Mouse (Mus musculus): ENCODE results near the gene Atm. TPM values are rescaled to one million over a fixed set of nuclear protein-coding genes. Genes with fewer than 3 reads are reported as not detected.

Atm gene
- polyA plus RNA-seq, 1 experiment from 2014 or later, result 10.5 TPM

- no peak overlapping the region for H3K27ac ChIP-seq
- 85% methylated on average over 9 of the region's 9 CpGs for WGBS
- ATAC-seq (replicated peaks), result no peak
- H3K27me3 ChIP-seq (replicated peaks), result no peaks in the 10 kb centered on the region
- no peaks in the 10 kb centered on the region for H3K9me3 ChIP-seq
- H3K9ac ChIP-seq, result no peak overlapping the region
- no peaks in the 10 kb centered on the region for H3K4me1 ChIP-seq
- no peak overlapping the region for H3K4me2 ChIP-seq
- no peak overlapping the region for H3K4me3 ChIP-seq
- peaks cover 4% of the 10 kb centered on the region; the same call in 1 of the 2 replicates for H3K36me3 ChIP-seq (replicated peaks)
Observed at GRCm38 (mm10) chr9:53472806-53473518, 63.6 kb downstream of the Atm start.

DNA sequence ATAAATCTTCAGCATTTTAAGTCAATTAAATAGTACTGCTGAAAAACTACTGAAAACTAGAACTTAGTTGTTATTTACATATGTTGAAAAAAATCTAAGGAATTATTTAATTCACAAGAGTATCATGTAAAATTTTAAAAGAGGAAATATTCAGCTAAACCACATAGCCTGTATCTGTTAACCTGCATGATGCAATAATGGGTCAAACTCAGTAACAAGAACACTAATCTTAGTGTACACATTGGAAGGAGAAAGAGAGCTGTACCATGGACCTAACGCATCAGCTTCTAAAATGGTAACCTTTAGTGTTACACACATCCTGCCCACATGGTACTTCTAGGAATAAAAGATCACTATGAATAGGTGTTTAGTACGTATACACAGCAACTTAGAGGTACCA is 84.5 kb downstream of the Atm start:
- Histone ChIP-seq H3K36me3 (replicated peaks) (peaks cover 16% of the 10 kb centered on the region; the same call in 1 of the 2 replicates), H3K9ac (no peak overlapping the region), H3K4me2 (no peak overlapping the region), H3K9me3 (no peaks in the 10 kb centered on the region), H3K4me3 (no peak overlapping the region), H3K4me1 (no peaks in the 10 kb centered on the region), H3K27me3 (replicated peaks) (no peaks in the 10 kb centered on the region), H3K27ac (no peak overlapping the region)
- 97% methylated on average over 2 of the region's 2 CpGs for WGBS
- no peak for ATAC-seq (replicated peaks)

DNA sequence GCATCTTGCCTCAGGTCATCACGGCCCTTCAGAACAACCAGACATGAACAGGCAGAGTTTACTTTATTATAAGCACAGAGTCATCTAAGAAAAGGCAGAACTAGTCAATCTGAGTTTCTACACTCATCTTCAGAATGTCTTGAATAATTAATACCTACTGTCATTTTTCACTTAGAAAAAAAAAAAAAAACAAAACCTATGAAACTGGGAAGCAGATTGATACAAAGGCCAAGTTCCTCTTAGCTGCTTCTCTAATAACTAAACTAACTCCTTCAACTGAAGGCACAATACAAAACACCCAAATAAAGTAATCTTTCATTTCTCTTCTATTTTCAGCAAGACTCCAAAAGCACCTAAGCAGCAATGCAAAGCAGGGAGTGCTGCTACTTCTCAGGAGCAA is 85.9 kb downstream of the Atm start:
- H3K36me3 ChIP-seq (replicated peaks), result peaks cover 20% of the 10 kb centered on the region; the same call in 1 of the 2 replicates
- no peaks in the 10 kb centered on the region for H3K9me3 ChIP-seq

GRCm38 (mm10) chr9:53435830-53436570 is 100.5 kb downstream of the Atm start:
- Histone ChIP-seq H3K9ac (no peak overlapping the region), H3K4me3 (no peak overlapping the region), H3K9me3 (no peaks in the 10 kb centered on the region), H3K4me2 (no peak overlapping the region), H3K27ac (no peak overlapping the region), H3K27me3 (replicated peaks) (no peaks in the 10 kb centered on the region), H3K36me3 (replicated peaks) (peaks cover 14% of the 10 kb centered on the region; the same call in 1 of the 2 replicates), H3K4me1 (no peaks in the 10 kb centered on the region)
- no peak for ATAC-seq (replicated peaks)
- WGBS, result 96% methylated on average over 14 of the region's 14 CpGs

More for the DNA sequence above, 85.9 kb downstream of the Atm start:
- no peak overlapping the region for H3K4me3 ChIP-seq
- H3K27ac ChIP-seq, result no peak overlapping the region
- H3K9ac ChIP-seq, result no peak overlapping the region
- H3K4me1 ChIP-seq, result no peaks in the 10 kb centered on the region
- H3K27me3 ChIP-seq (replicated peaks), result no peaks in the 10 kb centered on the region
- H3K4me2 ChIP-seq, result no peak overlapping the region
- 95% methylated on average over 1 of the region's 1 CpGs for WGBS
- no peak for ATAC-seq (replicated peaks)

DNA sequence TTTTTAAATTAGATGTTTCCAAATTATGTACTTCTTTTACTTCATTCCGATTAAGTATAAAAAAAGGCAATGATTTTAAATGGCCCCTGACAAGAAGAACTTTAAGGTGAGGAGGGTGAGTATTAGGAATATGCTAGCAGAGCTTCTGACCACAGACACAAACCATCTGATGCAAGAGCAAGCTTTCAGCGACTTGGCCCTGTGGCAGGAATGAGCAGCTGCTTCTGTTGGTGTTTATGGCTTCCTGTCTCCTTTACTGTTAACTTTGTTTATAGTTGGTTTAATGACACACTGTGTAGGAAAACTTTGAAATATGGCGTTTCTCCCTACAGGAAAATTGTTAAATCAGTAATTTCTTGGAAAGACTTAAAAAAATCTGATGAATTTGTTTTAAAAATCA is 108.9 kb downstream of the Atm start:
- no peak overlapping the region for H3K27ac ChIP-seq
- no peak overlapping the region for H3K4me3 ChIP-seq
- no peaks in the 10 kb centered on the region for H3K36me3 ChIP-seq (replicated peaks)
- no peak for ATAC-seq (replicated peaks)
- H3K4me2 ChIP-seq, result no peak overlapping the region
- no peaks in the 10 kb centered on the region for H3K4me1 ChIP-seq
- no peak overlapping the region for H3K9ac ChIP-seq
- H3K27me3 ChIP-seq (replicated peaks), result no peaks in the 10 kb centered on the region
- WGBS, result 84% methylated on average over 3 of the region's 3 CpGs
- no peaks in the 10 kb centered on the region for H3K9me3 ChIP-seq

DNA sequence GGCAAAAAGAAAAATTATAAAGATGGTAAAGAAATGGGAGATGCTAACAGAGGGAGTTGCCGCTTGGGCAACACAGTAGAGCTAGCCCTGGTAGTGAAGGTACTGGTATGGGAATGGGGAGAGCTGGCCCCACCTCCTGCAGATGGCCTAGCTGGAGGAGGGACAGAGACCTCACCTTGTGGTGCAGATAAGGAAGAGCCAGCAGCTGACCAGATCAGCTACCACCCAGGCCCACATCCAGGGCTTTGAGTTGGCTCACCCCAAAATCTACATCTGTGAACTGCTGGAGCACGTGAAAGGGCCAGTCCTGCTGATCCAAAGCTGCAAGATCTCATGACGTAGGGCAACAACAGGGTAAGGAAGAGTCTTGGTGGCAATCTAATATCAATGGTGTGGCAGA is 109.8 kb downstream of the Atm start:
- Histone ChIP-seq H3K27me3 (replicated peaks) (no peaks in the 10 kb centered on the region), H3K4me1 (no peaks in the 10 kb centered on the region), H3K4me3 (no peak overlapping the region), H3K9ac (no peak overlapping the region), H3K36me3 (replicated peaks) (no peaks in the 10 kb centered on the region), H3K4me2 (no peak overlapping the region), H3K9me3 (no peaks in the 10 kb centered on the region), H3K27ac (no peak overlapping the region)
- WGBS, result 96% methylated on average over 3 of the region's 3 CpGs
- no peak for ATAC-seq (replicated peaks)

DNA sequence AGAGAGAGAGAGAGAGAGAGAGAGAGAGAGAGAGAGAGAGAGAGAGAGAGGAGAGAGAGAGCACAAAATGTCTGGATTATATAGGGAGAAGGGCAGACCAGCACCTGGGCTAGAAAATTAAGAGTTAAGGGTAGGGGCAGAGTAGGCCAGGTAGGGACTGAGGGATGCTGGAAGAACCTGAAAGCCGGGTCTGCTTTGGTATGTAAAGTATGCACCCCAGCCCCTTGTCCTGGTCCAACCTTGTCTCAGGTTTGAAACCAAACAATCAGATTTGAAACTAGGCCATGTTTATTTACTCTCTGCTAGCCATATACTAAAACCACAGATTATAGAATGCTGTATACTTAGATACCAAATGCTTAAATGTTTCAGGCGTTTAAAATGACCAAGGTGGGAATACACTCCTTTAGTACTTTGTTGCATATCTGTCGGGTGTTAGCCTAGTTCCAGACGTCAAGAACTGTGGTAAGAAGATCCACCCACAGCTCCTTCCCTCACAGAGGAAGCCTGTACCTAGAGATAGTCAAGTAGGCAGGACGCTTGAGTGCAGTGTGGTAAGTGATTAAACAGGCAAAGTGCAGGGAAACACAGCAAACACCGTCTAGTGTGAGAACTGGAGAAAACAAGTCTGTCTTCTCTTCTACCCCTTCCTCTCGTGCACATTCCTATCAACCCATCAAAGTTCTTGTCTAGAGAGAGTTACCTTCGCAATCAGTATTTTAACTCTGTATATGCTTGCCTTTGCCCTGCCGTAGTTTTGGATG is 114.2 kb downstream of the Atm start:
- no peak overlapping the region for H3K27ac ChIP-seq
- H3K4me3 ChIP-seq, result no peak overlapping the region
- no peaks in the 10 kb centered on the region for H3K36me3 ChIP-seq (replicated peaks)
- no peaks in the 10 kb centered on the region for H3K27me3 ChIP-seq (replicated peaks)
- H3K4me1 ChIP-seq, result no peaks in the 10 kb centered on the region
- no peak overlapping the region for H3K4me2 ChIP-seq
- H3K9me3 ChIP-seq, result no peaks in the 10 kb centered on the region
- no peak overlapping the region for H3K9ac ChIP-seq
- WGBS, result 80% methylated on average over 9 of the region's 9 CpGs
- no peak for ATAC-seq (replicated peaks)

- H3K36me3 ChIP-seq (replicated peaks), result no peaks in the 10 kb centered on the region
- peaks cover 16% of the 10 kb centered on the region for H3K4me1 ChIP-seq
- no peaks in the 10 kb centered on the region for H3K9me3 ChIP-seq
- no peak overlapping the region for H3K4me3 ChIP-seq
- no peaks in the 10 kb centered on the region for H3K27me3 ChIP-seq (replicated peaks)
- no peak overlapping the region for H3K27ac ChIP-seq
- no peak for ATAC-seq (replicated peaks)
- H3K9ac ChIP-seq, result no peak overlapping the region
- 92% methylated on average over 3 of the region's 3 CpGs for WGBS
- H3K4me2 ChIP-seq, result no peak overlapping the region
Observed at GRCm38 (mm10) chr9:53409427-53409826, 127.1 kb downstream of the Atm start.

GRCm38 (mm10) chr9:53408953-53409361 is 127.6 kb downstream of the Atm start:
- H3K36me3 ChIP-seq (replicated peaks), result no peaks in the 10 kb centered on the region
- 88% methylated on average over 2 of the region's 2 CpGs for WGBS
- no peaks in the 10 kb centered on the region for H3K27me3 ChIP-seq (replicated peaks)
- no peak overlapping the region for H3K4me3 ChIP-seq
- no peak for ATAC-seq (replicated peaks)
- no peak overlapping the region for H3K9ac ChIP-seq
- H3K4me1 ChIP-seq, result peaks cover 18% of the 10 kb centered on the region
- H3K9me3 ChIP-seq, result no peaks in the 10 kb centered on the region
- H3K4me2 ChIP-seq, result no peak overlapping the region
- H3K27ac ChIP-seq, result no peak overlapping the region

DNA sequence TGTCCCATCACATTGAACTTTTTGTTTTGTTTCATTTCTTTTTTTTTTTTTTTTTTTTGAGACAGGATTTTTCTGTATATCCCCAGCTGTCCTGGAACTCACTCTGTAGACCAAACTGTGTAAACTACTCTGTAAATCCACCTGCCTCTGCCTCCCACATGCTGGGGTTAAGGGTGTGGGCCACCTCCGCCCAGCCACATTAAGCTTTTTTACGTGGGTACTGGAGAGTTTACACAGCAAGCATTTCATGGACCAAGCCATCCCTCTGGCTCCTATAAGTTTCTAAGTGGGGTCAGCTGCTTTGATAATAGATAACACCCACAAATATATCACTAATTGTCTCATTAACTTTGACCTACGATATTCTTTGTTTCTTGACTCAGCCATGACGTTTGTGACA is 128.0 kb downstream of the Atm start:
- Histone ChIP-seq H3K9me3 (no peaks in the 10 kb centered on the region), H3K4me1 (peaks cover 18% of the 10 kb centered on the region), H3K27me3 (replicated peaks) (no peaks in the 10 kb centered on the region), H3K9ac (no peak overlapping the region), H3K27ac (no peak overlapping the region), H3K36me3 (replicated peaks) (no peaks in the 10 kb centered on the region), H3K4me3 (no peak overlapping the region), H3K4me2 (no peak overlapping the region)
- WGBS, result 87% methylated on average over 4 of the region's 4 CpGs
- ATAC-seq (replicated peaks), result no peak

GRCm38 (mm10) chr9:53404753-53405722 is 131.5 kb downstream of the Atm start:
- ATAC-seq (replicated peaks), result peak; percentile 97
- Histone ChIP-seq H3K9ac (peak overlapping the region; percentile 44), H3K4me1 (peaks cover 22% of the 10 kb centered on the region), H3K4me2 (peak overlapping the region; percentile 56), H3K4me3 (peak overlapping the region; percentile 42), H3K27ac (peak overlapping the region; percentile 94), H3K27me3 (replicated peaks) (no peaks in the 10 kb centered on the region), H3K36me3 (replicated peaks) (no peaks in the 10 kb centered on the region), H3K9me3 (no peaks in the 10 kb centered on the region)
- 16% methylated on average over 21 of the region's 21 CpGs for WGBS
